Mouse (Mus musculus): ENCODE measurements at regions not wholly inside any gene's neighbourhood (a gene's known extent, or its start where the extent isn't known, plus 50 kb on each side); places are given as distances from the start of the nearest gene placed in this dataset.

DNA sequence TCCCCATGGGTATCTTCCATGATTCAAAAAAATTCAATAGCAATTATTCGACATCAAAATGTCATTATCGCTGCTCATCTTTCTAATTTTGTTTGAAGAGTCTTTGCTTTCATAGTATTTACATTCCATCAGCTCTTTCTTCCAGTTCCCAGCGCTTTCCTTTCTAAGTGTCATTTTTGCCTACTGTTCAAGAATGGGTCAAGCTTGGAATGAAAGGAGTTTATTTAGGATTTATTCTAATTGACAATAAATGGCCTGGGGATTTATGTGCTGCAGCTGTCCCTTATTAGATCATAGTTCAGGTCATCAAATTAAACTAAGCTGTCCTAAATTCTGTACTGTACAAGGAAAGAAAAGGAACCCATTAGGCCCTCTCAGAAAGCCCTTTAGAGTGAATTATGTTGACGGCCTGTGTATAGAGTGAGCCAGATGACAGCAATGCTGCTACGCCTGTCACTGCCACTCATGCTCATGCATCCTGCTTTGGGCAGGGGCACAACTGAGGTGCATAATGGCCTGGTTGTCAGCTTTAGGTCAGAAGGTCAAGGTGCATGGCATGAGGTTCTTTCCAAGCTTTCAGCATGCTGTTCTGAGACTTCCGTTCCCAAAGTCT, 860.4 kb upstream of the Slc10a2 start:
- no peak overlapping the region for H3K4me2 ChIP-seq (replicated peaks)
- H3K4me3 ChIP-seq = no peak overlapping the region
- no peaks in the 10 kb centered on the region for H3K36me3 ChIP-seq
- H3K9ac ChIP-seq = no peak overlapping the region
- ATAC-seq (ENCODE audit: insufficient number of reproducible peaks, insufficient read depth, low FRiP score, low TSS enrichment) = peak; percentile 88
- 48% methylated on average over 6 of the region's 6 CpGs for WGBS
- no peak overlapping the region for H3K27ac ChIP-seq
- no peaks in the 10 kb centered on the region for H3K27me3 ChIP-seq
- peaks cover 3% of the 10 kb centered on the region; the same call in 1 of the 2 replicates for H3K4me1 ChIP-seq
- H3K9me3 ChIP-seq = no peaks in the 10 kb centered on the region

DNA sequence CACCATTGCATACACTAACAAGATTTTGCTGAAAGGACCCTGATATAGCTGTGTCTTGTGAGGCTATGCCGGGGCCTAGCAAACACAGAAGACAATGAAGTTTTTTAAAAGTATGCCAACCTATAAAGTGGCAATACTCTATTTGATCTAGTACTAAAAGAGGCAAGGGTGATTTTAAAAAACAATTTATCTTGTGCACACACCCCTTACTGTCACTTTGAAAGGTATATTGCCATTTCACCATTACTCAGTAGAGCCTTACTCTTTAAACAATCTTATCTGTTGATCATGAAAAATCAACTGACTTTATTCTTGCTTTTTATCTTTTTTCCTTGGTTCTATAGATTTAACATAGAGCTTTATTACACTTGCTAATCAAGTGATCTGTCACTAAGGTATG, 859.1 kb upstream of the Slc10a2 start:
- H3K36me3 ChIP-seq = no peaks in the 10 kb centered on the region
- no peaks in the 10 kb centered on the region for H3K9me3 ChIP-seq
- H3K27me3 ChIP-seq = no peaks in the 10 kb centered on the region
- no peak overlapping the region for H3K9ac ChIP-seq
- 88% methylated on average over 1 of the region's 1 CpGs for WGBS
- no peak overlapping the region for H3K4me2 ChIP-seq (replicated peaks)
- no peak overlapping the region for H3K4me3 ChIP-seq
- H3K27ac ChIP-seq = no peak overlapping the region
- H3K4me1 ChIP-seq = peaks cover 3% of the 10 kb centered on the region; the same call in 1 of the 2 replicates
- ATAC-seq (ENCODE audit: insufficient number of reproducible peaks, insufficient read depth, low FRiP score, low TSS enrichment) = no peak

DNA sequence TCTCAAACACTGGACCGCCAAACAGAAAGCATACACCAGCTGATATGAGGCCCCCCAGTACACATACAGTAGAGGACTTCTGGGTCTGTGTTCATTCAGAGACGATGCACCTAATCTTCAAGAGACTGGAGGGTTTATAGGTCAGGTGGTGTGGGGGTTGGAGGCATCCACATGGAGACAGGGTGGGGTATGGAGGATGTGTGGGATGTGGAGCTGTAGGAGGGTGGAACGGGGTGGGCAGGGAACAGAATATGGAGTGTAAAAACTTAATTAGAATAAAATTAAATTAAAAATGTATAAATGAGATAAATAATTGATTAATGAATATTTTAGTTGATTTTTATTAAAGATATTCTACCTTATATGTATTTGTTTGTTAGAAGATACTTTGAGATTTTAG, 832.9 kb upstream of the Slc10a2 start:
- ATAC-seq (ENCODE audit: insufficient number of reproducible peaks, insufficient read depth, low FRiP score, low TSS enrichment) = no peak
- Histone ChIP-seq H3K4me2 (replicated peaks) (no peak overlapping the region), H3K27ac (no peak overlapping the region), H3K9ac (no peak overlapping the region), H3K9me3 (no peaks in the 10 kb centered on the region), H3K27me3 (no peaks in the 10 kb centered on the region), H3K4me1 (no peaks in the 10 kb centered on the region), H3K4me3 (no peak overlapping the region), H3K36me3 (no peaks in the 10 kb centered on the region)
- WGBS = 82% methylated on average over 3 of the region's 3 CpGs

DNA sequence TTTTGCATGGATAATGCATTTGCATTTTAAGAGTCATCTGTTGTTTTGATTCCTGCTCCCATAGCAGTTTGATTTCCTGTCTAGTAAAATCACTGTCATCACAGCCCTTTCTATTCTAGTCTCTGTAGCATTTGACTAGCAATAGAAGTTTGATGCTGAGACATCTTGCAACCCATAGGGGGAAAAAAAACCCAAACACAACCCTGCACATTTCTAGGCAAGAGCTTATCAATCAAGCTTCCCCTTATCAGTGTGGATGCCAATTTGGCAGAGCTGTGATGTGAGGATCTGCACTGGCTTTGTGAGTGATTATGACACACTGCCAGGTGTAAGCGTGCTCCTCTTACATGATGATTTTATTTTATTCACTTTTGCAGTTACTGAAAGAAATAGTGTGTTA, 813.0 kb upstream of the Slc10a2 start:
- Histone ChIP-seq H3K9me3 (no peaks in the 10 kb centered on the region), H3K9ac (no peak overlapping the region), H3K4me2 (replicated peaks) (no peak overlapping the region), H3K4me3 (no peak overlapping the region), H3K27me3 (no peaks in the 10 kb centered on the region), H3K4me1 (no peaks in the 10 kb centered on the region), H3K27ac (no peak overlapping the region), H3K36me3 (no peaks in the 10 kb centered on the region)
- no peak for ATAC-seq (ENCODE audit: insufficient number of reproducible peaks, insufficient read depth, low FRiP score, low TSS enrichment)
- 97% methylated on average over 1 of the region's 1 CpGs for WGBS

Data from embryonic facial prominence, embryonic 12.5 days (tissue).